Mouse (Mus musculus) right cerebral cortex, adult 2 months (tissue): Measurements from ENCODE around the gene BC024978.
A peak's percentile ranks its signal among the peaks of the same experiment; 100 is the strongest.

Experiments used
- DNase-seq, 2 experiments: peaks; one replicate each; pipeline ENCODE4 v3.0.0; 2021 to 2022; ENCODE audit warnings: low spot score in 2 of 2

The BC024978 gene

DNA sequence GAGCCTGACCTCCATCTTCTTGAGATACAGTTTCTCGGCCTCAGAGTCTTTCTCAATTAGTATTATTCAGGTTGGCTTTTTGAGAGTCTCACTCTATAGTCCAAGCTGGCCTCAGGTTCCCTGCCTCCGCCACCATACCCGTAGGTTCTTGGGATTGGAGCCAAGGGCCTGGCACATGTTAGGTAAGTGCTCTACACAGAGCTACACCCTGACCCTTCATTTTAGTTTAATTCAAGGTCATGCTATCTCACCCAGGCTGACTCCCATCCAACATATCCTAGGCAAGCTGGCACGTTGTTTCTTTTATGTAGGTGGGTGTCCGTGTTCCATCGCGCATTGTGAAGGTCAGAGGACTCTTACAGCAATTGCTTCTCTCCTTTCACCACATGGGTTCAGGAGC lies 20.7 kb upstream of the BC024978 start:
- no peak for DNase-seq

DNA sequence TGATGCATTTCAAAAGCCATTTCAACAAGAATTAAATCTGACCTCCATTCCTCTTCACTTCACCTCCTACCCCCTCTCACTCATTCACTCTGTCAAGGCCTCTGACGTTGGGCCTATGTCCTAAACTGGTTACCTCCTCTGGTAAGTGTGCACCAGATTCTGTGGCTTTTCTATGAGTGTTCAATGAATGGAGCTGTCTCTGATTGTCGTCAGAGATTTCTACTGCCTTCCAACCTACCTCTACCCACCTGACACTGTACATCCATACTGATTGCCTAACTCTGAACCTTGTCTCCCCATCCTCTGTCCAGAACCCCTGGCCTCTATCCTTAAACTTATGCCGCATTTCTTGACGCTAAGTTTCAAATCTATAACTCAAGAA lies 17.6 kb upstream of the BC024978 start:
- DNase-seq = no peak

DNA sequence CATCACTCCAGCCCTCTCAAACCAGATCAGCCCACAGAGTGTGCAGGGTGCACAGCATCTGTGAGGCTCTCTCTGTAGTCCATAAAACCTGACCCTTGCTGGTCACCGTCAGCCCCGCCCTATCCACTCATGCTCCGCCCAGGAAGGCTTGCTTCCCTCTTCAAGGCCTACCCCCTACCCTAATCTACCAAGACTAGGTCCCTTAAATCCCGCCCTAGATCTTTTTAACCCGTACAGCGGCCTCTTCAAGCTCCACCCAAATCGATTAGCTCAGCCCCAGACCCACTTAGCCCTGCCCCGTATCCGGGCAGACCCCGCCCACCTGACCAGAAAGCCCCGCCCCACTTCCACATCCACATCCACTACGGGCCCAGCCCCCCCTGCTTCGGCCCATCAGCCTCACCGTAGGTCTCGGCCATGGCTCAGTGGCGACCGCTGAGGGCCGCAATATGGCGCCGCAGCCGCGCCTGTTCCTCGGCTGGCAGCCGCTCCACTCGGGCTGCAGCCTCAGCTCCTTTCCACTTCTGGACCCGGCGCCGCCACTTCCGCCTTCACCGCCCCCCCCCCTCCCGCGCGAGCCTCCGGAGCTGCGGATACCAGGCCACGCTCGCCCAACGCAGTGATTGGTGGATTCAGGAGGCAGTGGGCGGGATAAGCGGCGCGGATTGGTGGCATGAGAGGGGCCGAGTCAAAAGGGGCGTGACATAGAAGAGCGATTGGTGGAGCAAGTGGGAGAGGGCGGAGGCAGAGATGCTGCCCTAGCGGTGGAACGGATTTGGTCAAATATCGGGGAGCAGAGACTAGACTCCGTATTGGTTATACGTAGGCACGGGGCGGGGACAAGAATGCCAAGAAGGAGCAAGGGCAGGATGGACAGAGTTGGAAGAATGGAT lies 17.0 kb upstream of the BC024978 start, which contains the start of gene Rab4b:
TSS of gene Rab4b (minus strand) at position 573 of the 893 bp plus-strand sequence.
- DNase-seq = peak; percentile 99 to 100

DNA sequence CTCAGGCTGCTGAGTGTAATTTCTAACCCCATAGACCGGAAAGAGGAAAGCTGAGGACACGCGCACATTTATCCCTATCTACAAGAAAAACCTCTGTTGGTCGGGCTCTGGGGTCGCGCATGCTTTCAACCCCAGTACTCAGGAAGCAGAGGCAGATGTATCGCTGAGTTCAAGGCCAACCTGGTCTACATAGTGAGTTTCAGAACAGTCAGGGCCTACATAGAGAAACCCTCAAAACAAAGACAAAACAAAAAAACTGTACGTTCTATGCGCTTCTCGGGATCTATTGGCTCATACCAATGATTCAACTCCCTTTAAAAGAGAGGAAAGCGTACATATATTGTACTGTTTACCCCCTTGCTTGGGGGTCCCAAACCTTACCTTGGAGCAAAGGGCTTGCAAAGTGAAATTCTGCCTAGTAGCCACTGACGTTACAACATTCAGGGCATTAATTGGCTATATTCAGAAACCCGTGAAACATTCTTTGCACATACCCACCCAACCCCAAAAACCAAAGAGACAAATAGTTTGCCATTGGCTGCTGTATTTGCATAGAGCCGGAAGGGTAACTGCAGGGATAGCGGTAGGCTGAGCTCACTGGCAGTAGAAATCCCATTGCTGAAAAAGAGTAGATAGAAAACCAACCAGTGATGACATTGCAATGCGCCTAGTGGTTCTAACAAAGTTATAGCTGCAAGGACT lies 16.2 kb upstream of the BC024978 start:
- no peak for DNase-seq

DNA sequence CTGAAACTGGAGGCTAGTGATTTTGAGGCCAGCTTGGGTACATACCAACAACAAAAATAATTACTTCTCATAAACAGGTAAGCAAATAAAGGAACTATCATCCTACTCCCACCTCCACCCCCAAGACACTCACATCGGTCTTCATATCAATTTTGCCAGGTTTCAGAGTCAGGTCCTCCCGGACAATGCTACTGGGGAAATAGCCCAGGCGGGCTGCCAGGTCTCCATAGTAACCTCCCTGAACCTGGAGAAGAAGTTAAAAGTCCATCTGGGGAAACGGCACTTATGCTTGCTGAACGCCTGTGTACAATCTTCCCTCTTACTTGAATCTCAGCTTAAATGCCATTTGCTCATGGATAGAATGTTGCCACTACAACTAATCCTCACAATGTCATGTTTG lies 15.5 kb upstream of the BC024978 start:
- no peak for DNase-seq

DNA sequence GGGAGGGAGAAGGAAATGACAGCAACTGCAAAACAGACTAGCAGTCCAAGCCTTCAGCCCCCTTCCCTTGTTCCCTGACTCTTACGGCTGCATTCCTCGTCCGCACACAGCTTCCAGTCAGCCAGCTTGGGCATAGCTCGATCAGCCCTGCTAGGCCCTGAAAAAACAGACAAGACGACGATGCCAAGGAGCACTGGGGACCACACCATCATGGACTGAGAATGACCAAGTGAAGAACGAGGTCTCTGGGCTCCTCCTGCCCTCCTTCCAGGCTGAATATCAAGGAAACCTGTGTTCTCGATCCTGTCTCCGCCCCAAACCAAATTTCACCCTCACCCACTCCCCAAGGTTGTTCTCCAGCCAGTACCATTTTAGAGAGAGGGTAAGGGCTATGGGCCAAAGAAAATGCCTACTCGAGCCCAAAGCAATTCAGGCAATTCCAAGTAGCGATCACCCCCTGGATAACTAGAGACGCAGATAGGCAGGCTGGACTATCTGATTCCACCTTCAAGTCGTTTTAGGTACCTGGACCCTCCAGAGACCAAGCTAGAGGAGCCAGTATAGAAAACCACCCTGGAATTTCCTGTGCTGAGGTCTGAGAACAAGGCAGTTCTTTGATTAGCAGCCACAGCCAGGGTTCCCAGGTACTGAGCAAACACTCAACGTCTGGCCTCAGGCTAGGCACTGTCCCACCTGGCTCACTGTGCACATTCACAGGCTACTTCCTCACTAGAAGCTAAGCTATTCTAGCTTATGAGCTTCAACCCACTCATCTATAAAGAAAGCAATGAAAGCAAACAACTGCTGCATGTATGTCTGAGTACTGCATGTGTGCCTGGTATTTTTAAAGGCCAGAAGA lies 14.5 kb upstream of the BC024978 start, which contains the start of the genes Gm21983 and Mia:
TSS of gene Gm21983 (minus strand) at position 250 of the 859 bp plus-strand sequence.
TSS of gene Mia (minus strand) at position 321 of the 859 bp plus-strand sequence.
- no peak for DNase-seq

DNA sequence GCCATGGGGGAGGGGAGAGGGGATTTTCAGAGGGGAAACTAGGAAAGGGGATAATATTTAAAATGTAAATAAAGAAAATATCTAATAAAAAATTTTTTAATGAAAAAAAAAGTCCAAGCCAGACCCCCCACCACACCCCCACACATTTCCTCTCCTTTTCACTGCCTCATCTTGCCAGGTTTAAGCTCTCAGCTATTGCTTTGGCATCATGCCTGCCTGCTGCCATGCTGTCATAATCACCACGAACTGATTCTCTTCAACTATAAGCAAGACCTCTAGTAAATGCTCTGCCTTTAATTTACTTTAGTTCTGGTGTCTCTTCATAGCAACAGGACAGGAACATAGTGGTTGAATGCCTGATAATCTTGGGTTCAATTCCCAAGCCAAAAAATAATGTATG lies 13.1 kb upstream of the BC024978 start:
- DNase-seq = no peak

DNA sequence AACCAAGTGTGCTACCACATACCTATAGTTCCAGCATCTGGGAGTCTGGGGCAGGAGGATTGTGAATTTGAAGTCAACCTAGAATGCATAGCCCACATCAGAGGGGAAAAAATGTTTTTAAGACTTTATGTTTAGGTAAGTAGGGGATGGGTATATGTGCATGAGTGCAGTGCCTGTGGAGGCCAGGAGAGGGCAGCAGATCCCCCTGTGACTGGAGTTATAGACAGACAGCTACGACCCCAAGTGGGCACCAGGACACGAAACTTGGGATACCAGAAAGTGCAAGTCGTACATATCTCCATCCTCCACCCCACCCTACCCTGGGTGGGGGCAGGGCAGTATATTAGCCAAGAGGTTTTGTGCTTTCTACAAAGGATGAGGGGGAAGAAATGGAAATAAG lies 10.6 kb upstream of the BC024978 start:
- DNase-seq = no peak

DNA sequence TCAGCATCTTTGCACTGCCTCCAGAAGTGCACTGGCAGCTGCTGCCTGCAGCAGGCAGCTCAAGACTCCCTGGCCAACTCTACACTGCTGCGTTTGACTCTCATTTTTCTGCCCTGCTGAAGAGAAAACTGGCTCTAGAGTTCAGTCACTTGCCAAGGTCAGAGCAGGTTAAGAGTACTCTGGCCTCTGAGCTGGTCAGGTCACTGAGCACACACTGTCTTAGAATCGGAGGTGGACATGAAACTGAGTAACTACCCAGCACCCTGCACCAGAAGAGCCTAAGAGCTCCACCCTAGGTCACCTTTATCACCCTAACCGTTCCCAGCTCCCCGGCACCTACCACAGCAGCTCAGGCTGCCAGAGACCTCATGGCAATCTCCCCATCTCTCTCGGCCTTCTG lies 9.6 kb upstream of the BC024978 start:
- DNase-seq = no peak

DNA sequence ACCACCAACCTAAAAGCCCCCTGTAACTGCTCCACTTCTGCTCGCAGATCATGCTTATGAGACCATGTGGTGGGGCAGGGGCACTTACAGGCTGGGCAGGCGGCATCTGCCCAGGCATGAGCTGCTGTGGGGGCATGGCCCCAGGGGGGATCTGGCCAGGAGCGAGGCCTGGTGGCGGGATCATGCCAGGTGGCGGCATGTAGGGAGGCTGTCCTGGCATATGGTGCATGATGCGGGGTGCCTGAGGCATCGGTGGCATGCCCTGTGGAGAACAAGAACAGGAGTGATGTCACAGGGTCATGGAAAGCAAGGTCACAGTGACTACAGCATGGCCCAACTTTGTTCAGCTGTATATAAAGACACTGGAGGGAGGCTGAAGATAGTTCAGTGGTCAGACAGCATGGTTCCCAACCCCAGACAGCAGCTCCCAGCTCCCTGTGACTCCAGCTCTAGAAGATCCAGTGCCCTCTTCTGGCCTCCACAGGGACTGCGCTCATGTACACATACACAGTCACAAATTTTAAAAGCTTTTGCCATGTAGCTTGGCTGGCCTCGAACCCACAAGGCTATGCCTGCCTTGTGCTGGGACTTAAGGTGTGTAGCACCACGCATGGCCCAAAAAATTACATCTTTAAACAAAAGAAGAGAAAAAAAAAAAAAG lies 6.2 kb upstream of the BC024978 start:
- DNase-seq = no peak

DNA sequence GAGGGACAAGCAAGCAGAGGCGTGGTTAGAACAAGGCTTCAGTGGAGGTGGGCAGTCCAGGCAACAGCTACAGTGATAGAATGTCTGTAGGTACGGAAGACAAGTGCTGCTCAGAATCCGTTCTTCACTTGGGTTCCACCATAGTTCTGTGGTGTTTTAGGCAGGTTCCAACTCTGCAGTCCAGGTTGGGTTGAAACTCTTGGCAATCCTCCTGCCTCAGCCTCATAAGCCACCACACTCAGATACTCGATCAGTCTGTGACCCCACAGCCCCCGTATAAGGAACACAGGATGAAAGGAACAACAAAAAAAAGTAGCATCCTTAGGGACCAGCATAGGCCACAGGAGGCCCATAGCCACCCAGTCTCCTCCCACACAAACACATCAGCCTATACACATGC lies 3.1 kb upstream of the BC024978 start:
- no peak for DNase-seq

DNA sequence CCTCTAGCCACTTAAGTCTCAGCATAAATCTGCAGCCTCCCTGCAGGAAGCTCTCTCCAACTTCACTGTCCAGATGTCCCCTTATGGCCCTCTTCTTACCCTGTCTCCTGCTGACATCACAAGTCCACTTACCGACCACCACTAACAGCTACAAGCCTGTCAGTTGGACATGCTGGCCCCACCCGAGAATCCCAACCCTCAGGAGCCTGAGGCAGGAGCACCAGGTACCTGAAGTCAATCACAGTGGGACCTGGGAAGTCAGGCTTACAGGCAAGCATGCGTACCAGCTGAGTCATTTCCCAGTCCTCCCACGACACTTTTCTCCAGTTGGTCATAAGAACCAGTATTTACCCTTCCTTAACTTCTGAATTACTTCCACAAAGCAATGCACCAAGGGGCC lies 1.9 kb upstream of the BC024978 start:
- DNase-seq = no peak

DNA sequence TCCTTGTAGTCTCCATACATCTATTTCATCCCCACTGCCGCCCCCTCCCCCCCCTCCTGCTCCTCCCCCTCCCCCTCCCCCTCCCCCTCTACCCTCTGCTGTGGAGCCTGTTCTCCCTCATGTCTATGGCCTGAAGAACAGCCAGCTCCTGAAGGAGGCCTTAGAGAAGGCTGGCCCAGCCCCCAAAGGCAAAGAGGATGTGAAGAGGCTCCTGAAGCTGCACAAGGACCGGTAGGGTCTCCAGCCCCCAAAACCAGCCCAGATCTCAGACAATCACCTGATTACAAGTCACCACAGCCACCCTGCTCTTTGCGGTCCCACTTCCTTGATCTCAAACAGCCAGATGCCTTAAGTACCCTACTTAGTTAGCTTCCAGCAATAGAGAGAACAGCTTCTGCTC lies 1.6 kb downstream of the BC024978 start:
- DNase-seq = no peak

DNA sequence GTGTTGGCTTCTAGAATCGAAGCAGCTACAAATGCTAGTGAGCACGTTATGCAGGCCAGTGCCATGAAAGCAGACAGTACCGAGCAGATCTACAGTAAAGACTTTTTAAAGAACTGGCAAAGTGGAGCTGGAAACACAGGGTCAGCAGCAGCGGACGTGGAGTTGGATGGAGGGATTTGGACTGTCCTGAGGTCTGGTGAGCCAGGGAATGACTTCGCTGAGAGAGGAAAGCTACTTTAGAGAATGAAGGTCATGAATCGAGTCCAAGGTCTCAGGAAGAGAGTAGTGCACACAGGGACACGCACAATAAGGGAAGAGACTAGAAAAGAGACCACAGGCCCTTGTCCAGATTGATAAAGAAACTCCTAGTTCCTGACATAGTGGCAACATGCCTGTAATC lies 2.1 kb downstream of the BC024978 start:
- no peak for DNase-seq

DNA sequence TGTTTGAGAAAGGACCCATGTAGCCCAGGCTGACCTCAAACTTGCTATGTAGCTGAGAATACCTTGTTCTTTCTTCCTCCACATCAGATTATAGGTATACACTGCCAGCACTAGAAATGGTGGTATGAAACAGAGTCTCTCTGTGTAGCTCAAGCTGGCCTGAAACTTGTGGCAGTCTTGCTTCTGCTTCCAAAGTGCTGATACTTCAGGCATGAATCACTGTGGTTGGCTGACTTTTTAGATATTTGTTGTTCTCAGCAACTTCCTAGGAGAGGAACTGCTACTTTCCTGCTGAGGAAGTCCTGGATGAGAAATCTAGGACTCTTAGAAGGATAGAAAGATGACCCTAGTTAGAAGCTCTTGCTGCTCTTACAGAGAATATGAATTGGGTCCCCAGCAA lies 2.8 kb downstream of the BC024978 start:
- DNase-seq = no peak

DNA sequence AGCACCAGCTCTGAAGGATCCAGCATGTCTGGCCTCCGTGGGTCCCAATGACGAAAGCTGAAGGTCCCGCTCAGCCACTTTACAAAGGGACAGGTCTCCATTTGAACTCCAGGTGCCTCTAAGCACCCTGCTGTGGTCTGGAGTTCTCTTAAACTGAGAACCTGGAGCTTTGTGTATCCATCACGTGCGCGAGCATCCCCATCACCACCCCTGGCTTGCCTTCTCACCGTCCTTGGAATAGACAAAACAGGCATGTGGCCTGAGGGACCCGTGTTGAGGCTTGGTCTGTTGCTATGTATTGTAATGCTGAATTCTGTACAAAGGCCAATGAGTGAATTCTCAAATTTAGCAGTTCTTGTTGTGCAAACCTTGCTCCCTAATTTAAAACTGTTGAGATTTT lies 3.2 kb downstream of the BC024978 start:
- no peak for DNase-seq

DNA sequence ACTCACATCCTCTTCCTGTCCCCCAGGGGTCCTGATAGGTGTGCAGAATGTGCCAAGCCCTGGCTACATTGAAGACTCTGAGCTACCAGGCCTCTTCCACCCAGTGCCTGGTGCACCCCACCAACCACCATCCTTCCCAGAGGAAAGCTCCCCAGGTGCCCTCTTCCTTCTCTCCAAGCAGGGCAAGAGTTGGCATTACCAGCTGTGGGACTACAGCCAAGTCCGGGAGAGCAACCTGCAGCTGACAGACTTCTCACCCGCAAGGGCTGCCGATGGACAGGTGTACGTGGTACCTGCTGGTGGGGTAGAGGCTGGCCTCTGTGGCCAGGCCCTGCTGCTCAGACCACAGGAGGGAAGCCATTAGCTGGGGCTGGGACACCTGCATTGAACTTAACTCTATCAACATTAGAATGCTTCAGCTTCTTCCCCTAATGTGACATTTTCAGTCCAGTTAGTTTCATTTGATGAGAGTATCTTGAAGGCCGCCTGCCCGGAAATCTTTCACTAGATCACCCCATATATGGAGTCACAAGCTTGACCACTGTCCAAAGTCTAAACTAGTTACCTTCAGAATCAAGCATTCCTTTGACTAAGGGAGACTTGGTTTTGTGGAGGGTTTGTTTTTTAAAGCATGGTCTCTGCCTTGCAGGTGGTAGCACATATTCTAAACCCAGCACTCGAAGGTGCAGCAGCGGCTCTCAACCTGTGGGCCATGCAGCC lies 8.3 kb downstream of the BC024978 start:
- no peak for DNase-seq

DNA sequence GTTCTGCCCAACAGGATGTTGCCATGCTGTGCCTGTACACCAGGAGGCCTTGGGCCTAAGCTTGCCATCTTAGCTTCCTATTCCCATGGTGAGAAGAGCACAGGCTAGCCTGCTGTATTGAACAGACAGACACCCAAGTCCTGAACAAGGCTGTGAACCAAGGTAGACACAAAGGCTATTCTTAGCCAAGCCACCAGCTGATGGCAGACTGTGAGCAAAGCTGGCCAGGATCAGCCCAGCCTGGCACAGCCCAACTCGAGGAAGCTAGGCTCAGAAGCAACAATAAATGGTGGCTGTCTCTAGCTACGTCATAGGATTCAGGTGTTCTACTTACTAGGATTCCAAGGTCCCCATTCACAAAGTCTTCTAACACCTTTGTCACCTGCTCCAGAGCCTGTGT lies 17.0 kb downstream of the BC024978 start:
- DNase-seq = no peak

DNA sequence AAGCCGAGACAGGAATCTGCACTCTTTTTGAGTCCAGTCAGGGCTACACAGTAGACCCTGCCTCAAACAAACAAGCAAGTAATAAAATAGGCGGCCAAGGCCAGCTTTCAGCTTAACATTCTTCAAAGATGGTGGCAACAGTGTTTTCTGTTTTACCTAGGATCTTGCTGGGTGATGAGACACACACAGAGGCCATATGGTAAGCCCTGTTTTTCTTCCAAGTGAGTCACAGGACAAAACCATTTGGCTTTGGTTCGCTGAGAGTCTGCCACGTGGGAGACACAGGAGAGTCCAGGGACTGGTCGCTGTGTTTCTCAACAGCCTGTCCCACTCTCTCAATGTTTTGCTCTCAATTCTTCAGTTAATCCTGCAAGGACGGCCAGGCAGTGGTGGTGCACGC lies 23.0 kb downstream of the BC024978 start:
- no peak for DNase-seq

DNA sequence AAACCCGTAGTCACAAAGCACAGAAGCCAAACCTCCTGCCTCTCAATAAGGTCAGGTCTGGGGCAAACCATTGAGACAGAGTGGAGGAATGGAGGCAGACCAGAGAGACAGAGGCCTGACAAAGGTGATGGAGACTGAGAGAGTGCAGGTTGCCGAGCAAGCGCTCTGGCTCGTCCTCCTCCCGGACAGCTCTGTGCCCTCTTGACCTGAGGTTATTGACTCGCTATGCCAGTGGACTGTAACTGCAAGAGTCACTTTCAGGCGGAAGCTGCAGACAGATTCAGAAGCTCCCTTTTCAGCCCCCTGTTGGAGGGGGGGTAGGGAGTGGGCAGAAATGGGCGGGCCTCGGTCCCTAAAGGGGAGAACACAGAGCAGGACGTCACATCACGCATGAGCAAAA lies 24.4 kb downstream of the BC024978 start:
- DNase-seq = no peak

DNA sequence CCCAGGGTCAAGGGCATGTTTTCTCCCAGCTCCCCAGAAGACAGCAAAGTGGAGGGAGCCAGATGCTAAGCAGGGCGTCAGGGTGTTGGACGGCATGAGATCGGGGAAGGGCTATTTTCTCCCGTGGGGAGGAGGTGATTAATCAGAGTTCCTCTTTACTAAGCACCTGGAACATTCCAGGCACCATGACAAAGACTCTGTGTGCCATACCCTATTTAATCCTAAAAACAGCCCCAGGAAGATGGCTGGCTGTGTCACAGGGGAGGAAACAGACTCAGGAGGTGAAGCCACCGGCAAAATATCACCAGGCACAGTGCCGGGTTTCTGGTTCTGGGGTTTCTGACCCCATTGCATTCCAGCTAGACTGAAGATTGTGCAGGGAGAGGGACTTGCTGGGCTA lies 26.4 kb downstream of the BC024978 start:
- DNase-seq = no peak
